Mouse (Mus musculus): ENCODE measurements around the gene Ash1l. TPM values are rescaled to one million over a fixed set of nuclear protein-coding genes. Genes with fewer than 3 reads are reported as not detected.

Gene Ash1l
- total RNA-seq, 1 experiment = 11.2 TPM

DNA sequence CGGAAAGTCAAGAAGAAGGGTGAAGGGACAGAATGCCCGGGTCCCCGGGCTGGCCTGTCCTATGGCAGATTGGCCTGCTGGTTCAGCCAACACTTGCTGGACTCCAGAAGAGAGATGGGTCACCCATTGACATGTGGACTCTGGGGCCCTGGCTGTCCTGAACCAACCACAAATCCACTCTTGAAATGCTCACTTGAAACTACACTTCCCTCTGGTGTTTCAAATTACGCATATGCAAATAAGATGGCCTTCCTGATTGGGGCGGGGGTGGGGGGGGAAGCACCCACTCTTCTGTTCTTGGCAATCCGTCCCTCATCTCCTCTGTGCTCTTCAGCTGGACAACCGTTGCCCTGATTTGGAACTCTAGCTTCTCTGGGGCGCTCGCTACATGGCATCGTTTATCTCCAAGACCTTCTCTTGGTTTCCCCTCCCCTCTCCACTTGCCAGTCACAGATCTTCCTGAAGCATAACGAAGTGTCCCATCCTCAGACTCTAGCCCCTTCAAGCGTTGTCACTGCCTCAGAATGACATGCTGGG lies 134.3 kb downstream of the Ash1l start:
- no peak for TF ChIP-seq CHD2 (IDR thresholded peaks at IDR 0.05; ENCODE audit: low read depth, low read length)
- no peak for TF ChIP-seq ZC3H11A (IDR thresholded peaks at IDR 0.05; ENCODE audit: borderline replicate concordance, low read depth, low read length)
- TF ChIP-seq MAFK (IDR thresholded peaks at IDR 0.05; ENCODE audit: insufficient read depth, low read depth, low read length) = no peak
- TF ChIP-seq HCFC1 (IDR thresholded peaks at IDR 0.05; ENCODE audit: borderline replicate concordance, insufficient read depth, low read length) = no peak
- TF ChIP-seq ZNF384 (IDR thresholded peaks at IDR 0.05; ENCODE audit: low read depth, low read length) = no peak
- Histone ChIP-seq H3K9me3 (ENCODE audit: control insufficient read depth, insufficient read depth, low read depth, low read length) (no peaks in the 10 kb centered on the region), H3K4me1 (ENCODE audit: control insufficient read depth in 2 of 2, insufficient read depth in 2 of 2, low read length in 2 of 2, poor library complexity in 1 of 2) (peaks cover 0 to 15% of the 10 kb centered on the region in 2 experiments; a peak in 1 of 4 replicates), H3K9ac (ENCODE audit: insufficient read depth, low read depth, low read length, poor library complexity, severe bottlenecking) (no peak overlapping the region), H3K27ac (ENCODE audit: insufficient read depth, low read depth, low read length, poor library complexity, severe bottlenecking) (no peak overlapping the region), H3K36me3 (ENCODE audit: control insufficient read depth, insufficient read depth, low read length, poor library complexity, severe bottlenecking) (no peaks in the 10 kb centered on the region; the same call in 1 of the 2 replicates), H3K4me3 (ENCODE audit: insufficient read depth in 1 of 2, low read depth in 1 of 2, low read length in 2 of 2, poor library complexity in 1 of 2, severe bottlenecking in 1 of 2) (no peak overlapping the region)
- no peak for DNase-seq (ENCODE audit: low read depth, low spot score)
- in situ Hi-C loops (cut with MboI; ENCODE audit: low sequenced_read_pairs in 2 of 2, unreplicated experiment in 2 of 2) = no loop called here

DNA sequence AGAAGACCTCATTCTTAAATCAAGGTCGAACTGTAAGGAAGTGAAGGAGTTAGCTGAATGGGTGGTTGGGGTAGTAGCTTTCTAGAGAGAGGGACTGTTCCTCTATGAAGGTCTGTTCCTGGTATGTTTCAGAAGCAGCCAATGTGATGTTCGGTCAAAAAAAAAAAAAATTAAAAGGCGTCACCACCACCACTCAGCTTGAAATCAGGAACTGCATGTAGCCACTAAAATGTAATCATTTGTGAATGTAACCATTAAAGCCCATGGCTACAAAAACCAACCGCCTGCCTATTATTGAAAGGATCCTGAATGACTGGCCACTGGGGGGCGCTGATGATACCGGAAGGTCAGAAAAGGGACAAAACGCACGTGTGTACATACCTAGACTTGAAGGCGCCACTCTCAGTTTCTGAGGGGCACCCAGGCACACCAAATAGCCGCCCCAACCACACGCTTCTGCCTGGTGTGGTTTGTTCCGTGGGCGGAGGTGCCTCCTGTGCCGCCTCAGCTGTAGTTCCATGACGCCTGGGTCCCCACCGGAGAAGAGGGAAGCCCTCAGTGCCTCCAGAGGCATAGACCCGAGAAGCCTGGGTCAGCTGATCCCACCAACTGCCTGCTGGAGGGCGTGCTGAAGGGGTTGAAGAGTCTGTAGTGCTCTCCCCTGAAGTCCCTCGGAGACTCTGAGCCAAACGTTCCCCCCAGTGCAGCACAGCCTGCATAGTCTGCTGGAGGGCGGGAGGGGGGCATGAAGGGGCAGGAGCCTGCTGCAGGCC lies 137.1 kb downstream of the Ash1l start:
- no peak overlapping the region for H3K27ac ChIP-seq (ENCODE audit: insufficient read depth, low read depth, low read length, poor library complexity, severe bottlenecking)
- peaks cover 3 to 23% of the 10 kb centered on the region in 2 experiments; a peak in 2 of 4 replicates for H3K4me1 ChIP-seq (ENCODE audit: control insufficient read depth in 2 of 2, insufficient read depth in 2 of 2, low read length in 2 of 2, poor library complexity in 1 of 2)
- no peaks in the 10 kb centered on the region for H3K9me3 ChIP-seq (ENCODE audit: control insufficient read depth, insufficient read depth, low read depth, low read length)
- peak overlapping the region; percentile 69 for H3K9ac ChIP-seq (ENCODE audit: insufficient read depth, low read depth, low read length, poor library complexity, severe bottlenecking)
- in situ Hi-C loops (cut with MboI; ENCODE audit: low sequenced_read_pairs in 2 of 2, unreplicated experiment in 2 of 2) = no loop called here
- TF ChIP-seq ZC3H11A (IDR thresholded peaks at IDR 0.05; ENCODE audit: borderline replicate concordance, low read depth, low read length) = 0 out of 2 replicates have a peak, but pooled peaks have one; percentile 7
- no peak for TF ChIP-seq ZNF384 (IDR thresholded peaks at IDR 0.05; ENCODE audit: low read depth, low read length)
- H3K4me3 ChIP-seq (ENCODE audit: insufficient read depth in 1 of 2, low read depth in 1 of 2, low read length in 2 of 2, poor library complexity in 1 of 2, severe bottlenecking in 1 of 2) = peak overlapping the region in 1 of 2 experiments; percentile 10; a peak in 1 of 4 replicates
- no peaks in the 10 kb centered on the region; the same call in 1 of the 2 replicates for H3K36me3 ChIP-seq (ENCODE audit: control insufficient read depth, insufficient read depth, low read length, poor library complexity, severe bottlenecking)
- peak; percentile 87 for DNase-seq (ENCODE audit: low read depth, low spot score)

DNA sequence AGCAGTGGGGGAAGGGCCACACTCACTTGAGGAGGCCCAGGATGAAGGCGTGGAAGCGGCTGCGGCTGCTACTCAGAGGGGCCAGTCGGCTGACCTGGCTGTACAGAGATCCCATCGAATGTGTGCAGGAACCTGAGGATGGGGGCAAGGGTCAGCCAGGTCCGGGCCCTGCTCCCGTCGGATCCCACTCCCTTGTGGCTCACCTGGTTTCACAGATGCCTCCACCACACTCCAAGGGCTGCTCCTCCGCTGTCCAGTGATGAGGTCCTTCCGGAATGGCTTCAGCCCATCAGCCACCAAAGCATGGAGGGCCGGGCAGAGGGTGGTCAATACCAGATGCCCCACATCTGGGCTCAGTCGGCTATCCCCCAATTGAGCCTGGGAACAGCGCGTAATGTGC lies 138.6 kb downstream of the Ash1l start:
- Histone ChIP-seq H3K4me3 (ENCODE audit: insufficient read depth in 1 of 2, low read depth in 1 of 2, low read length in 2 of 2, poor library complexity in 1 of 2, severe bottlenecking in 1 of 2) (no peak overlapping the region), H3K27ac (ENCODE audit: insufficient read depth, low read depth, low read length, poor library complexity, severe bottlenecking) (no peak overlapping the region)

DNA sequence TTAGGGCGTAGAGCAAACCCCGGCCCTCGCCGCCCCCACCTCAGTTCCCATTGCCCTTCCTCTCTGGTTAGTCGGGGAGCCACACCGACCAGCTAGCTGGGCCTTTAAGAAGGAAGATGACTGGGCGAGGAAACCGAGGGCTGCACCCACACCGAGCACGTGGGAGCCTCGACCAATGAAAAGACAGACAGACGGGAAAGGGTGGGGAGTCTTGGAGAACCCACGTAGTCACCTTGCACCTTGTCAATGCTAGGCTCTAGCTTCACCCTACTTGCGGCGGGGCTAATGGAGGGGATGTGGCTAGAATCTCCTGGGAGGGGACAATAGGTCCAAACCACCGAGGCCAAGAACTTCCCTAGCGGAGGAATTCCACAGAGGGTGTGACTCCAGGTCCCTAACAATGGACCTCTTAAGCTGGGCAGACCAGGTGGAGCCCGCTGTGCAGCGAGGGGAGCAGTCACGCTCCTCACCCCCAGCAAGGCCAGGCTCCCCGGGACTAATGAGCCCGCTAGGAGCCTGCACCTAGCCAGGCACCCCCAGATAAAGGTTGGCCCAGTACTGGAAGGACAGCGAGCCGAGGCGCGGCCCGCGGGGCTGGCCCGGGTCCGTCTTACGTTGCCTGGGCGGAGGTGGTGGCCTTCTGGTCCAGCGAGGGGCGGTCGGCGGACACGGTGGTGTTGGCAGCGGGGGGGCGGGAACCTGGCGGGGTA lies 139.6 kb downstream of the Ash1l start:
- H3K27ac ChIP-seq (ENCODE audit: insufficient read depth, low read depth, low read length, poor library complexity, severe bottlenecking) = no peak overlapping the region

More for the DNA sequence above, 138.6 kb downstream of the Ash1l start:
- Histone ChIP-seq H3K4me1 (ENCODE audit: control insufficient read depth in 2 of 2, insufficient read depth in 2 of 2, low read length in 2 of 2, poor library complexity in 1 of 2) (peaks cover 3 to 32% of the 10 kb centered on the region in 2 experiments; a peak in 2 of 4 replicates), H3K9ac (ENCODE audit: insufficient read depth, low read depth, low read length, poor library complexity, severe bottlenecking) (no peak overlapping the region), H3K36me3 (ENCODE audit: control insufficient read depth, insufficient read depth, low read length, poor library complexity, severe bottlenecking) (peaks cover 2% of the 10 kb centered on the region; the same call in 1 of the 2 replicates), H3K9me3 (ENCODE audit: control insufficient read depth, insufficient read depth, low read depth, low read length) (no peaks in the 10 kb centered on the region)
- TF ChIP-seq HCFC1 (IDR thresholded peaks at IDR 0.05; ENCODE audit: borderline replicate concordance, insufficient read depth, low read length) = no peak
- no peak for TF ChIP-seq MAFK (IDR thresholded peaks at IDR 0.05; ENCODE audit: insufficient read depth, low read depth, low read length)
- TF ChIP-seq ZC3H11A (IDR thresholded peaks at IDR 0.05; ENCODE audit: borderline replicate concordance, low read depth, low read length) = no peak
- no peak for TF ChIP-seq ZNF384 (IDR thresholded peaks at IDR 0.05; ENCODE audit: low read depth, low read length)
- no peak for TF ChIP-seq CHD2 (IDR thresholded peaks at IDR 0.05; ENCODE audit: low read depth, low read length)
- in situ Hi-C loops (cut with MboI; ENCODE audit: low sequenced_read_pairs in 2 of 2, unreplicated experiment in 2 of 2) = no loop called here
- DNase-seq (ENCODE audit: low read depth, low spot score) = no peak

More for the DNA sequence above, 139.6 kb downstream of the Ash1l start:
- peak overlapping the region; percentile 78 to 82 for H3K4me3 ChIP-seq (ENCODE audit: insufficient read depth in 1 of 2, low read depth in 1 of 2, low read length in 2 of 2, poor library complexity in 1 of 2, severe bottlenecking in 1 of 2)
- H3K4me1 ChIP-seq (ENCODE audit: control insufficient read depth in 2 of 2, insufficient read depth in 2 of 2, low read length in 2 of 2, poor library complexity in 1 of 2) = peaks cover 3 to 33% of the 10 kb centered on the region in 2 experiments; a peak in 2 of 4 replicates
- peaks cover 12% of the 10 kb centered on the region; the same call in 1 of the 2 replicates for H3K36me3 ChIP-seq (ENCODE audit: control insufficient read depth, insufficient read depth, low read length, poor library complexity, severe bottlenecking)
- peak overlapping the region; percentile 47 for H3K9ac ChIP-seq (ENCODE audit: insufficient read depth, low read depth, low read length, poor library complexity, severe bottlenecking)
- no peak for TF ChIP-seq CHD2 (IDR thresholded peaks at IDR 0.05; ENCODE audit: low read depth, low read length)
- no peak for TF ChIP-seq HCFC1 (IDR thresholded peaks at IDR 0.05; ENCODE audit: borderline replicate concordance, insufficient read depth, low read length)
- TF ChIP-seq ZNF384 (IDR thresholded peaks at IDR 0.05; ENCODE audit: low read depth, low read length) = no peak
- TF ChIP-seq ZC3H11A (IDR thresholded peaks at IDR 0.05; ENCODE audit: borderline replicate concordance, low read depth, low read length) = no peak
- TF ChIP-seq MAFK (IDR thresholded peaks at IDR 0.05; ENCODE audit: insufficient read depth, low read depth, low read length) = no peak
- in situ Hi-C loops (cut with MboI; ENCODE audit: low sequenced_read_pairs in 2 of 2, unreplicated experiment in 2 of 2) = no loop called here
- DNase-seq (ENCODE audit: low read depth, low spot score) = peak; percentile 78
- H3K9me3 ChIP-seq (ENCODE audit: control insufficient read depth, insufficient read depth, low read depth, low read length) = no peaks in the 10 kb centered on the region

Measured in ES-E14 (cell line).